Mouse (Mus musculus): ENCODE data around the gene Sgms2. TPM values are rescaled to one million over a fixed set of nuclear protein-coding genes. Genes with fewer than 3 reads are reported as not detected.

Sgms2 gene
- polyA plus RNA-seq, 1 experiment from 2014 or later: 11.1 TPM

DNA sequence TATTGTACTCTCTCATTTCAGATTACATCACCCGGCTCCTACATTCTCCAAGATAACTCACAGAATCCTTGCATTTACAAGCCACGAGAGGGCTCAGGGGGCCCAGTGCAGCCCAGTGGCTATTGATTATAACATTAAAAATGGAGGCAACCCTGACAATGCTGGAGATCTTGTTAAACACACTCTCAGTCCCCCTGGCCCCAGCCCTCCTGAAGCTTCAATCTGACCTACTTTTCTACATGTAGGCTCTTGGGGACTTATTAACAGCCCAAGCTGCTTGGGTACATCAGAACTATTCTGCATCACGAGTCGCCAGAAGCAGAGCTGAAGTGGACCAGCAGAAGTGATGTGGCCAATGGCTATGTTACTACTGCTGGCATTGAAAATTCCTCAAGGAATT lies 164.6 kb downstream of the Sgms2 start:
- H3K9ac ChIP-seq (replicated peaks; ENCODE audit: low read length): no peak overlapping the region
- H3K27ac ChIP-seq (ENCODE audit: low read length): no peak overlapping the region
- no peak for ATAC-seq (ENCODE audit: low FRiP score, low TSS enrichment)
- no peaks in the 10 kb centered on the region for H3K27me3 ChIP-seq (ENCODE audit: insufficient read depth, low read length)
- H3K4me3 ChIP-seq (ENCODE audit: low read length): no peak overlapping the region
- peaks cover 8% of the 10 kb centered on the region for H3K36me3 ChIP-seq (ENCODE audit: insufficient read depth, low read length)
- H3K9me3 ChIP-seq (ENCODE audit: low read length): no peaks in the 10 kb centered on the region
- H3K4me2 ChIP-seq (replicated peaks; ENCODE audit: low read depth, low read length): no peak overlapping the region
- no peaks in the 10 kb centered on the region for H3K4me1 ChIP-seq (ENCODE audit: insufficient read depth, low read length)
- 88% methylated on average over 4 of the region's 4 CpGs for WGBS

GRCm38 (mm10) chr3:131322081-131322815 lies 169.0 kb downstream of the Sgms2 start:
- Histone ChIP-seq H3K4me2 (replicated peaks; ENCODE audit: low read depth, low read length) (no peak overlapping the region), H3K9me3 (ENCODE audit: low read length) (no peaks in the 10 kb centered on the region), H3K4me1 (ENCODE audit: insufficient read depth, low read length) (no peaks in the 10 kb centered on the region), H3K9ac (replicated peaks; ENCODE audit: low read length) (no peak overlapping the region), H3K27me3 (ENCODE audit: insufficient read depth, low read length) (no peaks in the 10 kb centered on the region), H3K27ac (ENCODE audit: low read length) (no peak overlapping the region), H3K36me3 (ENCODE audit: insufficient read depth, low read length) (no peaks in the 10 kb centered on the region), H3K4me3 (ENCODE audit: low read length) (no peak overlapping the region)
- WGBS: 76% methylated on average over 14 of the region's 14 CpGs
- no peak for ATAC-seq (ENCODE audit: low FRiP score, low TSS enrichment)

GRCm38 (mm10) chr3:131320184-131320583 lies 171.0 kb downstream of the Sgms2 start:
- no peak overlapping the region for H3K9ac ChIP-seq (replicated peaks; ENCODE audit: low read length)
- no peaks in the 10 kb centered on the region; the same call in 1 of the 2 replicates for H3K4me1 ChIP-seq (ENCODE audit: insufficient read depth, low read length)
- H3K27me3 ChIP-seq (ENCODE audit: insufficient read depth, low read length): no peaks in the 10 kb centered on the region
- WGBS: 0% methylated on average over 3 of the region's 3 CpGs
- no peaks in the 10 kb centered on the region for H3K9me3 ChIP-seq (ENCODE audit: low read length)
- H3K4me2 ChIP-seq (replicated peaks; ENCODE audit: low read depth, low read length): no peak overlapping the region
- H3K4me3 ChIP-seq (ENCODE audit: low read length): no peak overlapping the region
- 0 out of 2 replicates have a peak, but pooled peaks have one; percentile 35 for ATAC-seq (ENCODE audit: low FRiP score, low TSS enrichment)
- H3K27ac ChIP-seq (ENCODE audit: low read length): no peak overlapping the region
- no peaks in the 10 kb centered on the region for H3K36me3 ChIP-seq (ENCODE audit: insufficient read depth, low read length)

DNA sequence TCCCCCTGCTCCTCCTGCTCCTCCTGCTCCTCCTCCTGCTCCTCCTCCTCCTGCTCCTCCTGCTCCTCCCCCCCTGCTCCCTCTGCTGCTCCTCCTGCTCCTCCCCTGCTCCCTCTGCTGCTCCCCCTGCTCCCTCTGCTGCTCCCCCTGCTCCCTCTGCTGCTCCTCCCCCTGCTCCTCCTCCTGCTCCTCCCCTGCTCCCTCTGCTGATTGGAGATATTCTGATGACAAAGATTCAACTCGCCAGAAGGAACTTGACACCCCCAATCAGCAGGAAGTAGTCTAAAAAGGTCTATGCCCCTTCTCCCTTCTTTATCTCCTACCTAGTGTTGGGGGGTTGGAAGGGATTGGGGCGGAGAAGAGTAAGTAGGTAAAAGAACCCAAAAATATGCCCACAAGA lies 173.0 kb downstream of the Sgms2 start:
- H3K4me2 ChIP-seq (replicated peaks; ENCODE audit: low read depth, low read length): no peak overlapping the region
- no peaks in the 10 kb centered on the region for H3K36me3 ChIP-seq (ENCODE audit: insufficient read depth, low read length)
- H3K9me3 ChIP-seq (ENCODE audit: low read length): no peaks in the 10 kb centered on the region
- H3K27me3 ChIP-seq (ENCODE audit: insufficient read depth, low read length): no peaks in the 10 kb centered on the region
- 58% methylated on average over 2 of the region's 2 CpGs for WGBS
- no peak for ATAC-seq (ENCODE audit: low FRiP score, low TSS enrichment)
- no peak overlapping the region for H3K4me3 ChIP-seq (ENCODE audit: low read length)
- H3K27ac ChIP-seq (ENCODE audit: low read length): no peak overlapping the region
- H3K9ac ChIP-seq (replicated peaks; ENCODE audit: low read length): no peak overlapping the region
- no peaks in the 10 kb centered on the region; the same call in 1 of the 2 replicates for H3K4me1 ChIP-seq (ENCODE audit: insufficient read depth, low read length)

DNA sequence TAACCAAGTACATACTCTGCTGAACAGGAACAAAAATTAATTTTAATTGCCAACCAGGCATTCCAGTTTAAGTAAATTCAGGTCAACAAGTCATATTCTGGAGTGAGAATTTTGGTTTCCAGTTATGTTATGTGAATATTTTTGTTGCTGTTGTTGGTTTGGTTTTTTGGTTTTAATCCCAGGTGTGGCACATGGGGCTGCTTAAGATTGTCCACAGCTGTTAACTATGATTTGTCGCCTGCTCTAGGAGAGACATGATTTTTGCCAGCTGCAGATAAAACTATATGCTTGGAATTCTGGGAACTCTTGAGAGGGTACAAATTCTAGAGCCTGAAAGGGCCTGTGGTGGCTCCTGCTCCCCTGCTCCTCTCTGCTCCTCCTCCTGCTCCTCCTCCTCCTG lies 174.1 kb downstream of the Sgms2 start:
- no peak for ATAC-seq (ENCODE audit: low FRiP score, low TSS enrichment)
- Histone ChIP-seq H3K9ac (replicated peaks; ENCODE audit: low read length) (no peak overlapping the region), H3K27ac (ENCODE audit: low read length) (no peak overlapping the region), H3K4me3 (ENCODE audit: low read length) (no peak overlapping the region), H3K4me1 (ENCODE audit: insufficient read depth, low read length) (no peaks in the 10 kb centered on the region; the same call in 1 of the 2 replicates), H3K36me3 (ENCODE audit: insufficient read depth, low read length) (no peaks in the 10 kb centered on the region), H3K27me3 (ENCODE audit: insufficient read depth, low read length) (no peaks in the 10 kb centered on the region), H3K9me3 (ENCODE audit: low read length) (no peaks in the 10 kb centered on the region), H3K4me2 (replicated peaks; ENCODE audit: low read depth, low read length) (no peak overlapping the region)
- WGBS: 91% methylated on average over 1 of the region's 1 CpGs

DNA sequence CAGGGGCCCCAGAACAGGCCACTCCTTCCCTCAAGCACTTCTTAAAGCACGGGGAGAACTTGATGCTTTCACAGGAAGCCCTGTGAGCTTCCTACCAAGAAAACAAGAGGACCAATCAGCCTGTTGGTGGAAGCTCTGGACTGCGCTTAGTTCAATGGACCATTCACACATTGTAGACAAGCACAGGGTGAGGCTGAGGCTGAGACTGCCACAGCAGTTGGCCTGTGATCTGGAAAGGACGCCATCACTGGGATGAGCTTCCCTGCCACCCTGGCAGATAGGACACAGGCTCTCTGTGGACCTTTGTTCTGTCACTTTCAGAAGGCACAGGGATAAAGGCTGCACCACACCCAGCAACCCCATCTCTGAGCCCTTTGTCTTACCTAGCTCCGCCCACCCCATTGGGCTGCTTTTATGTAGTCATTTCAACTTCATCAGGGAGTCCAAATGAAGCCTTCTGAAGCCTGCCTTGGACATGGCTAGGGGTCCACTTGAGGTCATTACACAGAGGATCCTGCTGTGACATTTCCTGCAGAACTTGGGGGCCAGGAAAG lies 175.2 kb downstream of the Sgms2 start:
- H3K4me2 ChIP-seq (replicated peaks; ENCODE audit: low read depth, low read length): no peak overlapping the region
- no peak overlapping the region for H3K9ac ChIP-seq (replicated peaks; ENCODE audit: low read length)
- peak; percentile 31; the same call in 1 of the 2 replicates for ATAC-seq (ENCODE audit: low FRiP score, low TSS enrichment)
- no peaks in the 10 kb centered on the region for H3K27me3 ChIP-seq (ENCODE audit: insufficient read depth, low read length)
- no peak overlapping the region for H3K4me3 ChIP-seq (ENCODE audit: low read length)
- H3K36me3 ChIP-seq (ENCODE audit: insufficient read depth, low read length): no peaks in the 10 kb centered on the region
- no peak overlapping the region for H3K27ac ChIP-seq (ENCODE audit: low read length)
- H3K4me1 ChIP-seq (ENCODE audit: insufficient read depth, low read length): no peaks in the 10 kb centered on the region; the same call in 1 of the 2 replicates
- H3K9me3 ChIP-seq (ENCODE audit: low read length): no peaks in the 10 kb centered on the region
- WGBS: 33% methylated on average over 4 of the region's 4 CpGs

DNA sequence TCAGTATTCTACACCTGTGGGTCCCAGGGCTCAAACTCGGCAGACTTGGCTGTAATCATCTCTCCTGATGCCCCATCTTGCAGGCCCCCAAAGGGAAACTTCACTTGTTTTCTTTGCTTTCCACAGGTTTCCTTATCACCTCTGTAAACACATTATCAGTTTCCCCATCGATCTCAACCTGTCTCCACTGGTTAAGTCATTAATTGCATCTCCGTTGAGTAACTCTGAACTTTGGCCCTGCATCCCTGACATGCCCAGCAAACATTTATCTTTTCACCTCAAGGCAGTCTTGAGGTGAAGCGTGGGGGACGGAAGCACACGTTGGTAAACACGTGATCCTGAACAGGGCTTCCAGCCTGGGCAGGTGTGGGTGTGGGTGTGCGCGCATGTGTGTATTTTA lies 178.9 kb downstream of the Sgms2 start:
- no peak overlapping the region for H3K9ac ChIP-seq (replicated peaks; ENCODE audit: low read length)
- no peaks in the 10 kb centered on the region; the same call in 1 of the 2 replicates for H3K4me1 ChIP-seq (ENCODE audit: insufficient read depth, low read length)
- H3K9me3 ChIP-seq (ENCODE audit: low read length): peaks cover 18% of the 10 kb centered on the region
- no peaks in the 10 kb centered on the region for H3K27me3 ChIP-seq (ENCODE audit: insufficient read depth, low read length)
- 64% methylated on average over 9 of the region's 9 CpGs for WGBS
- no peak overlapping the region for H3K4me3 ChIP-seq (ENCODE audit: low read length)
- no peak for ATAC-seq (ENCODE audit: low FRiP score, low TSS enrichment)
- H3K36me3 ChIP-seq (ENCODE audit: insufficient read depth, low read length): no peaks in the 10 kb centered on the region
- H3K27ac ChIP-seq (ENCODE audit: low read length): no peak overlapping the region
- no peak overlapping the region for H3K4me2 ChIP-seq (replicated peaks; ENCODE audit: low read depth, low read length)

GRCm38 (mm10) chr3:131310572-131310971 lies 180.6 kb downstream of the Sgms2 start:
- H3K4me2 ChIP-seq (replicated peaks; ENCODE audit: low read depth, low read length): no peak overlapping the region
- H3K4me3 ChIP-seq (ENCODE audit: low read length): no peak overlapping the region
- H3K9ac ChIP-seq (replicated peaks; ENCODE audit: low read length): no peak overlapping the region
- no peak for ATAC-seq (ENCODE audit: low FRiP score, low TSS enrichment)
- no peaks in the 10 kb centered on the region for H3K27me3 ChIP-seq (ENCODE audit: insufficient read depth, low read length)
- 88% methylated on average over 4 of the region's 4 CpGs for WGBS
- H3K36me3 ChIP-seq (ENCODE audit: insufficient read depth, low read length): no peaks in the 10 kb centered on the region
- peaks cover 18% of the 10 kb centered on the region for H3K9me3 ChIP-seq (ENCODE audit: low read length)
- no peaks in the 10 kb centered on the region for H3K4me1 ChIP-seq (ENCODE audit: insufficient read depth, low read length)
- H3K27ac ChIP-seq (ENCODE audit: low read length): no peak overlapping the region

DNA sequence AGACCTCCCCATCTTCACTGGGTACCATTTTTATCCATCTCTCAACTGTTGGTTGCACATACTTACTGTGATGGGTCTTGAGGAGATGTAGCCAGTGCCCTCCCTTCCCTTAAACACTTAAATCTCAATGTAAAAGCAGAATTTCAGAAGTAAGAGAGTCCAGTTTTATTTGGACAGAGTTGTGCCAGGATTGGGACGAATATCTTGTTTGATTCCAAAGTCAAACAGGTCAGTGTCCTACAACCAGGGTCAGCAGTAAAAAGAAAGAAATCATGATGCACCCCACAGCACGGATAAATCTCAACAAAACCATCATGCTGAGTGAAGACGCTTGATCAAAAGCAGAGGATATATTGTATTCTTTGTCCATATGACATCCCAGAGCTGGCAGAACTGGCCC lies 183.4 kb downstream of the Sgms2 start:
- H3K27me3 ChIP-seq (ENCODE audit: insufficient read depth, low read length): no peaks in the 10 kb centered on the region
- H3K36me3 ChIP-seq (ENCODE audit: insufficient read depth, low read length): no peaks in the 10 kb centered on the region
- ATAC-seq (ENCODE audit: low FRiP score, low TSS enrichment): no peak
- H3K4me2 ChIP-seq (replicated peaks; ENCODE audit: low read depth, low read length): no peak overlapping the region
- peaks cover 18% of the 10 kb centered on the region for H3K9me3 ChIP-seq (ENCODE audit: low read length)
- no peak overlapping the region for H3K9ac ChIP-seq (replicated peaks; ENCODE audit: low read length)
- 0 out of 2 replicates have a peak, but pooled peaks cover 3% of the 10 kb centered on the region for H3K4me1 ChIP-seq (ENCODE audit: insufficient read depth, low read length)
- H3K4me3 ChIP-seq (ENCODE audit: low read length): no peak overlapping the region
- H3K27ac ChIP-seq (ENCODE audit: low read length): no peak overlapping the region
- WGBS: 90% methylated on average over 3 of the region's 3 CpGs

DNA sequence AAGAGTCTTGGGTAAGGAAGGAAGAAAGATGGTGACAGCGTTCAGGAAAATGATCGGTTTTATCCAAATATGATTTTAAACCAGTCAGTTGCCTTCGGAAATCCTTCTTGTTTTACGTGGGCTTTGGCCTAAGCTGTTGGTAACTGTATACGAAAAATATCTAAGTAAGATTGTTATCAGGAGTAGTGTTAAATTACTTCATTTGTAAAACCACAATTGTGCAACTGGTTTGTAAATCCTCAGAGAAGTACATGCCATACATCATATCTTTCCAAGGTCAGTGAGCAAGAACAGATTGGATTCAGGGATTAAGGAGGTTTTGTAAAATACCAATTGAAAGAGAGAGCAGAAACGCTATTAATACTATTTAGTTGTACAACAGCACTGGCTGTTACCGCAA lies 185.0 kb downstream of the Sgms2 start:
- H3K4me3 ChIP-seq (ENCODE audit: low read length): no peak overlapping the region
- H3K4me2 ChIP-seq (replicated peaks; ENCODE audit: low read depth, low read length): no peak overlapping the region
- no peak overlapping the region for H3K27ac ChIP-seq (ENCODE audit: low read length)
- no peaks in the 10 kb centered on the region for H3K27me3 ChIP-seq (ENCODE audit: insufficient read depth, low read length)
- ATAC-seq (ENCODE audit: low FRiP score, low TSS enrichment): no peak
- H3K9ac ChIP-seq (replicated peaks; ENCODE audit: low read length): no peak overlapping the region
- H3K36me3 ChIP-seq (ENCODE audit: insufficient read depth, low read length): no peaks in the 10 kb centered on the region
- WGBS: 86% methylated on average over 7 of the region's 7 CpGs
- peaks cover 18% of the 10 kb centered on the region for H3K9me3 ChIP-seq (ENCODE audit: low read length)
- H3K4me1 ChIP-seq (ENCODE audit: insufficient read depth, low read length): 0 out of 2 replicates have a peak, but pooled peaks cover 3% of the 10 kb centered on the region
